17 mouse cellular contexts compared by ENCODE assay signal in genomic region chr5:149827599-149827998, GRCm38 (mm10).
DNase-seq lines count a peak whose midpoint lies in the region; ATAC-seq and TF ChIP-seq lines count a peak whose summit lies in the region.
"Had no signal": no experiment of that assay in that cellular context is flagged by ENCODE, and none has a peak within 500 bp of the region (broad histone marks: within the 10 kb centered on the region; RNA-seq: fewer than 3 reads in every experiment).

No protein-coding gene starts in this region.

- 0 out of 2 replicates have a peak, but pooled peaks cover 4% of the 10 kb centered on the region for H3K4me1 ChIP-seq in kidney, embryonic 14.5 days (ENCODE audit: control insufficient read depth, insufficient read depth, low read length)
- no peaks in the 10 kb centered on the region for H3K4me1 ChIP-seq in midbrain, postnatal 0 days (ENCODE audit: insufficient read depth, low read length)
- peaks cover 35% of the 10 kb centered on the region for H3K4me1 ChIP-seq in midbrain, embryonic 10.5 days
- peaks cover 5 to 12% of the 10 kb centered on the region in 2 experiments; a peak in 3 of 4 replicates for H3K4me1 ChIP-seq in ES-E14 (ENCODE audit: control insufficient read depth in 2 of 2, insufficient read depth in 2 of 2, low read length in 2 of 2, poor library complexity in 1 of 2)
- H3K4me1 ChIP-seq in embryonic facial prominence, embryonic 10.5 days = peaks cover 43% of the 10 kb centered on the region
- H3K4me1 ChIP-seq: embryonic facial prominence, embryonic 13.5 days; liver, embryonic 13.5 days had no signal

- H3K27me3 ChIP-seq in kidney, embryonic 14.5 days (ENCODE audit: control insufficient read depth, insufficient read depth, low read length) = no peaks in the 10 kb centered on the region
- H3K27me3 ChIP-seq in midbrain, postnatal 0 days (ENCODE audit: insufficient read depth, low read length) = no peaks in the 10 kb centered on the region
- no peaks in the 10 kb centered on the region for H3K27me3 ChIP-seq in midbrain, embryonic 10.5 days (ENCODE audit: low read depth, poor library complexity, severe bottlenecking)
- H3K27me3 ChIP-seq in embryonic facial prominence, embryonic 10.5 days (replicated peaks; ENCODE audit: low read depth, poor library complexity, severe bottlenecking) = peaks cover 4% of the 10 kb centered on the region; the same call in 1 of the 2 replicates
- H3K27me3 ChIP-seq: CH12.LX; embryonic facial prominence, embryonic 13.5 days; heart, embryonic 13.5 days; liver, embryonic 13.5 days had no signal

- no peak overlapping the region for H3K4me2 ChIP-seq in kidney, embryonic 14.5 days (replicated peaks; ENCODE audit: low read depth, low read length)
- no peak overlapping the region for H3K4me2 ChIP-seq in midbrain, postnatal 0 days (ENCODE audit: low read depth, low read length, poor library complexity, severe bottlenecking)
- H3K4me2 ChIP-seq: embryonic facial prominence, embryonic 13.5 days; heart, embryonic 13.5 days; liver, embryonic 13.5 days had no signal

- no peak overlapping the region for H3K4me3 ChIP-seq in kidney, embryonic 14.5 days (ENCODE audit: low read length)
- no peak overlapping the region for H3K4me3 ChIP-seq in midbrain, postnatal 0 days (ENCODE audit: low read depth, low read length)
- H3K4me3 ChIP-seq in midbrain, embryonic 10.5 days = no peak overlapping the region
- no peak overlapping the region for H3K4me3 ChIP-seq in ES-E14 (ENCODE audit: insufficient read depth in 1 of 2, low read depth in 1 of 2, low read length in 2 of 2, poor library complexity in 1 of 2, severe bottlenecking in 1 of 2)
- H3K4me3 ChIP-seq in embryonic facial prominence, embryonic 10.5 days = no peak overlapping the region
- H3K4me3 ChIP-seq: embryonic facial prominence, embryonic 13.5 days; heart, embryonic 13.5 days; liver, embryonic 13.5 days had no signal

- WGBS in kidney, embryonic 14.5 days = 61% methylated on average over 3 of the region's 3 CpGs
- 44% methylated on average over 3 of the region's 3 CpGs for WGBS in midbrain, postnatal 0 days
- 56% methylated on average over 3 of the region's 3 CpGs for WGBS in midbrain, embryonic 10.5 days
- 54% methylated on average over 3 of the region's 3 CpGs for WGBS in embryonic facial prominence, embryonic 10.5 days

- no peaks in the 10 kb centered on the region for H3K9me3 ChIP-seq in kidney, embryonic 14.5 days (ENCODE audit: control insufficient read depth, low read length)
- H3K9me3 ChIP-seq in midbrain, postnatal 0 days (ENCODE audit: low read length) = no peaks in the 10 kb centered on the region
- H3K9me3 ChIP-seq in midbrain, embryonic 10.5 days (replicated peaks) = no peaks in the 10 kb centered on the region
- no peaks in the 10 kb centered on the region for H3K9me3 ChIP-seq in ES-E14 (ENCODE audit: control insufficient read depth, insufficient read depth, low read depth, low read length)
- H3K9me3 ChIP-seq in embryonic facial prominence, embryonic 10.5 days = no peaks in the 10 kb centered on the region
- H3K9me3 ChIP-seq: embryonic facial prominence, embryonic 13.5 days; heart, embryonic 13.5 days; liver, embryonic 13.5 days had no signal

- TF ChIP-seq CTCF in midbrain, postnatal 0 days (IDR thresholded peaks at IDR 0.05) = peak; percentile 46

- peak; percentile 23 to 25 for DNase-seq in kidney, postnatal 4 days
- DNase-seq in midbrain, postnatal 0 days (ENCODE audit: low spot score) = peak; percentile 24
- DNase-seq in midbrain, embryonic 10.5 days (ENCODE audit: low spot score) = no peak
- no peak for DNase-seq in ES-E14 (ENCODE audit: low read depth, low spot score)
- DNase-seq in embryonic facial prominence, embryonic 10.5 days (ENCODE audit: low spot score) = peak; percentile 24
- no peak for DNase-seq in cerebellum, adult 11 months
- DNase-seq: cerebellum, adult 11-12 months; cerebellum, postnatal 36 days; heart, postnatal 4 days; left cerebral cortex, postnatal 4 days; liver, embryonic 13.5 days; midbrain, embryonic 14.5 days had no signal

- ATAC-seq in kidney, embryonic 14.5 days (ENCODE audit: low FRiP score, low TSS enrichment) = no peak
- no peak for ATAC-seq in midbrain, postnatal 0 days (ENCODE audit: low FRiP score)

- in situ Hi-C loops in ES-E14 (cut with MboI; ENCODE audit: low sequenced_read_pairs in 2 of 2, unreplicated experiment in 2 of 2) = no loop called here

- no peaks in the 10 kb centered on the region for H3K36me3 ChIP-seq in kidney, embryonic 14.5 days (ENCODE audit: control insufficient read depth, insufficient read depth, low read length)
- no peaks in the 10 kb centered on the region for H3K36me3 ChIP-seq in midbrain, postnatal 0 days (ENCODE audit: insufficient read depth, low read length)
- H3K36me3 ChIP-seq in midbrain, embryonic 10.5 days = no peaks in the 10 kb centered on the region
- H3K36me3 ChIP-seq in ES-E14 (ENCODE audit: control insufficient read depth, insufficient read depth, low read length, poor library complexity, severe bottlenecking) = no peaks in the 10 kb centered on the region
- H3K36me3 ChIP-seq in embryonic facial prominence, embryonic 10.5 days (replicated peaks) = no peaks in the 10 kb centered on the region
- H3K36me3 ChIP-seq: embryonic facial prominence, embryonic 13.5 days; heart, embryonic 13.5 days; liver, embryonic 13.5 days had no signal

- H3K9ac ChIP-seq in kidney, embryonic 14.5 days (ENCODE audit: low read depth, low read length) = no peak overlapping the region
- no peak overlapping the region for H3K9ac ChIP-seq in midbrain, postnatal 0 days (replicated peaks; ENCODE audit: low read length, poor library complexity, severe bottlenecking)
- no peak overlapping the region for H3K9ac ChIP-seq in ES-E14 (ENCODE audit: insufficient read depth, low read depth, low read length, poor library complexity, severe bottlenecking)
- H3K9ac ChIP-seq: embryonic facial prominence, embryonic 13.5 days; heart, embryonic 13.5 days; liver, embryonic 13.5 days had no signal

- no peak overlapping the region for H3K27ac ChIP-seq in kidney, embryonic 14.5 days (ENCODE audit: low read depth, low read length)
- no peak overlapping the region for H3K27ac ChIP-seq in midbrain, postnatal 0 days (ENCODE audit: low read depth, low read length)
- no peak overlapping the region for H3K27ac ChIP-seq in midbrain, embryonic 10.5 days (replicated peaks)
- H3K27ac ChIP-seq in ES-E14 (ENCODE audit: insufficient read depth, low read depth, low read length, poor library complexity, severe bottlenecking) = no peak overlapping the region
- no peak overlapping the region for H3K27ac ChIP-seq in embryonic facial prominence, embryonic 10.5 days (replicated peaks)
- H3K27ac ChIP-seq: embryonic facial prominence, embryonic 13.5 days; heart, embryonic 13.5 days; liver, embryonic 13.5 days; stomach, postnatal 0 days had no signal

TF ChIP-seq in ES-E14, 5 proteins besides CTCF, POLR2A, EP300 and RAD21:
- peak; percentile 90 for TF ChIP-seq ZNF384 (IDR thresholded peaks at IDR 0.05; ENCODE audit: low read depth, low read length)
- TF ChIP-seq MAFK (IDR thresholded peaks at IDR 0.05; ENCODE audit: insufficient read depth, low read depth, low read length) = no peak
TF ChIP-seq in ES-E14: peak in this region for 1.

Comparison
In these comparisons a context has a peak if more than half of its experiments do, and no peak if none do; other contexts are left out.
1. DNase-seq: peak in kidney, postnatal 4 days (2 of 2), midbrain, postnatal 0 days (single experiment) and embryonic facial prominence, embryonic 10.5 days (single experiment); none in midbrain, embryonic 10.5 days (single experiment), ES-E14 (single experiment) and cerebellum, adult 11 months (single experiment).